Mouse (Mus musculus): ENCODE data around the gene Sgms1. TPM values are rescaled to one million over a fixed set of nuclear protein-coding genes. Genes with fewer than 3 reads are reported as not detected.
"Not testable (repeated sequence)": the region's sequence is repeated elsewhere in the genome, so short reads cannot be mapped to it uniquely, and the experiment has no call there.

Sgms1 gene
- total RNA-seq, 2 experiments from 2014 or later = 55.3 to 63.9 TPM

DNA sequence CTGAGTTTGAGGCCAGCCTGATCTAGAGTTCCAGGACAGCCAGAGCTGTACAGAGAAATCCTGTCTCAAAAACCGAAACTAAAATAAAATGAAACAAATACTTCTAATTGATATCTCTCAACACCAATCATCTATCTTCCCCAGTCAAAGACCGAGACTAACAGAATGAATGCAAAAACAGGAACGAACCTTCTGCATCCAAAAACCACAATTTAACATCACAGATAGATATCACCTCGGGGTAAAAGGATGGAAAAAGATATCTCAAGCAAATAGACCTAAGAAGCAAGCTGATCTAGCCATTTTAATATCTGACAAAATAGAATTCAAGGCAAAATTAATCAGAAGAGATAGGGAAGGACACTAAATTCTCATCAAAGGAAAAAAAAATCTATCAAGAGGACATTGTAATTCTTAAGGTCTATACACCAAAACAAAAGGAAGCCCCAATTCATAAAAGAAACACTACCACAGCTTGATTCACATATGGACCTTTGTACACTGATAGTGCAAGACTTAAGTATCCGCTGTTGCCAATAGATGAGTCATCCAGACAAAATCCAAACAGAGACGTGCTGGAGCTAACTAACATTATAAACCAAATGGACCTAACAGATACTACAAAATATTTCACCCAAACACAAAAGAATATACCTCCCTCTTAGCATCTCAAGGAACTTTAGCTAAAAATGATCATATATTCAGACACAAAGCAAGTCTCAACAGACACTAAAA, 301.6 kb downstream of the Sgms1 start:
- DNase-seq = no peak

- not testable (repeated sequence) for DNase-seq
Measured at GRCm38 (mm10) chr19:32084813-32085212, 304.7 kb downstream of the Sgms1 start.

Other genes with a start within 250 kb of the Sgms1 start
- 10 to 100 TPM; 28.5 to 47.2 TPM for gene Rpl9-ps6, start 76.9 kb upstream of the Sgms1 start, total RNA-seq (2021)
- gene Minpp1, start 96.1 kb upstream of the Sgms1 start, total RNA-seq (2021) = 10 to 100 TPM; 14.4 to 14.7 TPM
- 10 to 100 TPM; 13.1 to 15.2 TPM for gene Papss2, start 206.1 kb upstream of the Sgms1 start, total RNA-seq (2021)

Measured in heart, adult 18-20 months (tissue).